Mouse (Mus musculus) testis, adult 2 months (tissue): ENCODE data around the gene Mier2.

Experiments
- CTCF ChIP-seq: fragments of 200-500 bp; IDR thresholded peaks from 2 replicates; pipeline ENCODE4 v1.5.1; 2012; ENCODE audit warnings: low read depth, mild to moderate bottlenecking, inconsistent platforms, low read length, moderate library complexity; ENCODE audit not compliant: control insufficient read depth, insufficient read depth, insufficient replicate concordance
- POLR2A ChIP-seq: fragments of 200-500 bp; IDR thresholded peaks from 2 replicates; pipeline ENCODE4 v1.6.1; 2012; ENCODE audit warnings: low read depth, mild to moderate bottlenecking, inconsistent platforms, low read length, moderate library complexity; ENCODE audit not compliant: control insufficient read depth

DNA sequence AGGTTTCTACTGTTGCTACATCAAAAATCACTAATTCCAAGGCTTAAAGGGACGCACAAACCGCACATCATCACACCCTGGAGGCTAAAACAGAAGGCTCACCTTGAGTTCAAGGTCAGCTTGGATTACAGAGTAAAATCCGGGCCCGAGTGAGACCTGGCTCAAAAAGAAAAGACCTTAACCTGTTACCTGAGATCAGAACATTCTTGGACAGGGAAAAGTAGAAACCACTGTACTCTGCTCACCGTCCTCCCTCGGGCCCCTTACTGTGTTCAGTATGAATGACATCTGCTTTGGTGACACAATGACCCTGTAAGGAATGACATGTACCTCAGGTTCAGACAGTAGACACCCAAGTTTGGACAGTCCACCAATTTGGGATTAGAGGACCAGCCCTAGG is 19.8 kb upstream of the Mier2 start:
- TF ChIP-seq POLR2A (no peak), CTCF (no peak)
